Mouse (Mus musculus) olfactory bulb, adult 2 months (tissue): ENCODE data around the gene Spon1.

Source experiments
- CTCF ChIP-seq: fragments of 200-500 bp; IDR thresholded peaks from 2 replicates; pipeline ENCODE4 v1.5.1; 2012; ENCODE audit warnings: low read depth, mild to moderate bottlenecking, low read length, moderate library complexity; ENCODE audit not compliant: insufficient read depth
- POLR2A ChIP-seq: fragments of 200-500 bp; IDR thresholded peaks from 2 replicates; pipeline ENCODE4 v1.6.1; 2012; ENCODE audit warnings: mild to moderate bottlenecking, low read depth, low read length, moderate library complexity; ENCODE audit not compliant: insufficient read depth

DNA sequence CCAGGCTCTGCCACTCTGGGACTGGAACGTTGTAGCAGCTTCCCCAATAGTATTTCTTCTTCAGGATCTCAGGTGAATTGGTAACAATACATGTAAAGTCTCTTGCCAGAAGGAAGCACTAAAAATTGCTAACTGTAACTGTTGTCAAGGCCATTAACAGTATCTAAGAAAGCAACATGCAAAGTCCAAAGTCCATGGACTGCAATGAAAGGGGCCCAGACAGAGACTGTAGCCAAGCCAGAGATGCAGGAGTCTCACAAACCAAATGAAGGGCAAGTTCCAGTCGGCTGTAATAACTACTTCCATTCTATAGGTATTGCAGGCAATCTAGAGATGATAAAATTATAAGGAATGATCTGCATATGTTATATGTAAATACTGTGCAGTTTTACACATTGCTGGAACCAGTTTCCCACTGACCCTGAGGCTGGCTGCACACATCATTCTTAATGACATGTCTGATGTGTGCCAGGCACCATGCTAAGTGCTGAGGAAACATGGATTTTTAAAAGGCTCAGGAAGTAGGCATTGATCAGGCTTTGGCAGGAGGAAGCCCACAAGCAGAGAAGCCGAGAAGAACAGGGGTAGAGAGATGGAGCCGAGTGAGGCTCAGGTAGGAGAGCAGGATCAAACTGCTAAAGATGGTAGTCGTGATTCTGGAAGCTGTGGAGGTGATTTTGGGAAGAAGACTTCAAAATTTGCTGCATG lies 59.9 kb downstream of the Spon1 start:
- TF ChIP-seq CTCF (no peak), POLR2A (no peak)
